Mouse (Mus musculus) midbrain, postnatal 0 days (tissue): Measurements from ENCODE around the gene Gm10283. TPM values are rescaled to one million over a fixed set of nuclear protein-coding genes. Genes with fewer than 3 reads are reported as not detected.
"Not testable (repeated sequence)": the region's sequence is repeated elsewhere in the genome, so short reads cannot be mapped to it uniquely, and the experiment has no call there.

ENCODE experiments used
- ATAC-seq: fragments of 200-750 bp; cut with Nextera tagmentation; 2 replicates; pipeline ENCODE4 v1.8.0; 2017; ENCODE audit warnings: moderate number of reproducible peaks, mild to moderate bottlenecking, moderate TSS enrichment, moderate library complexity; ENCODE audit not compliant: low FRiP score
- DNase-seq: peaks from one replicate; pipeline ENCODE4 v3.0.0-alpha.2; 2015; ENCODE audit warnings: low spot score
- H3K27ac ChIP-seq: fragments of 300-500 bp; sonication (generic); 2 replicates; pipeline ENCODE4 v1.5.1; 2014; ENCODE audit warnings: low read depth, mild to moderate bottlenecking, low read length, mixed read lengths
- H3K27me3 ChIP-seq: fragments of 300-500 bp; sonication (generic); 2 replicates; pipeline ENCODE4 v1.6.1; 2014; ENCODE audit warnings: low read length, control low read depth, mixed read lengths; ENCODE audit not compliant: insufficient read depth
- H3K36me3 ChIP-seq: fragments of 300-500 bp; sonication (generic); 2 replicates; pipeline ENCODE4 v1.6.1; 2014; ENCODE audit warnings: low read length, control low read depth, mixed read lengths; ENCODE audit not compliant: insufficient read depth
- H3K4me1 ChIP-seq: fragments of 300-500 bp; sonication (generic); 2 replicates; pipeline ENCODE4 v1.6.1; 2014; ENCODE audit warnings: mild to moderate bottlenecking, control low read depth, antibody characterized with exemption, low read length, mixed read lengths; ENCODE audit not compliant: insufficient read depth
- H3K4me2 ChIP-seq: fragments of 300-500 bp; sonication (generic); 2 replicates; pipeline ENCODE4 v1.6.1; 2014; ENCODE audit warnings: low read depth, mild to moderate bottlenecking, low read length, mixed read lengths; ENCODE audit not compliant: poor library complexity, severe bottlenecking
- H3K4me3 ChIP-seq: fragments of 300-500 bp; sonication (generic); 2 replicates; pipeline ENCODE4 v1.5.1; 2014; ENCODE audit warnings: low read depth, mild to moderate bottlenecking, low read length, moderate library complexity
- H3K9ac ChIP-seq: fragments of 300-500 bp; sonication (generic); replicated peaks from 2 replicates; pipeline ENCODE4 v1.6.1; 2014; ENCODE audit warnings: mild to moderate bottlenecking, low read length, moderate library complexity, mixed read lengths; ENCODE audit not compliant: poor library complexity, severe bottlenecking
- H3K9me3 ChIP-seq: fragments of 300-500 bp; sonication (generic); 2 replicates; pipeline ENCODE4 v1.6.1; 2016; ENCODE audit warnings: low read length, control low read depth
- CTCF ChIP-seq: IDR thresholded peaks from 2 replicates; pipeline ENCODE4 v1.5.1; 2016; ENCODE audit warnings: antibody characterized with exemption, mild to moderate bottlenecking
- WGBS: fragments of 180-500 bp; shearing (Covaris S2); extraction: QIAGEN DNeasy Blood & Tissue Kit; methylation state at CpG from one replicate; pipeline ENCODE4 v1.1.7; 2014; 5-methylcytosine and 5-hydroxymethylcytosine counted together
- polyA plus RNA-seq: library from polyadenylated mRNA; unstranded; fragments of >200 nt; fragmentation: Nextera tagmentation; extraction: Ambion mirVana; gene quantifications from 2 replicates; pipeline ENCODE4 v1.2.1, GENCODE M21; 2015
- total RNA-seq: library from RNA; depleted of rRNA; stranded (reverse); fragments of >200 nt; gene quantifications from 2 replicates; pipeline ENCODE4 v1.2.3, GENCODE M21; 2014; rRNA removed

Gm10283 gene
- total RNA-seq = not detected in 2 replicates
- not detected in 2 replicates for polyA plus RNA-seq

DNA sequence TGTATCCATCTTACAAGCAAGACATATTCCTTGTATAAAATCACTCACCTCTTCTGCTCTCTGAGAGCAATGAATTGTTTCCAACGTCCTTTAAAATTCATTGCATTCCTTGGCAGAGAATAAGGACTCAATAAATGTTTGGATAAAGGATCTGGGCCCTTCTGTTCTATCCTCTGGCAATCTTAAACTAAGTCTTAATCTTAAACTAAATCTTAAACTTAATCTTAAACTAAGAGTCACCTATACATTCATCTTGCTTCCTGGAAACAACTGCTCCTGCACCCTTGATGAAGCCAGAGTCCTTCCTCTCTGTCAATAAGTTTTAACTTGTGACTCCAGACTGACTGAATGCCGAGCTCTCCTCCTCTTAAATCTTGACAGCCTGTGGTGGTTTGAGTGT lies at the start of gene Gm10283:
Gene Gm10283 (minus strand): TSS at position 101 of the 400 bp plus-strand sequence.
- Histone ChIP-seq H3K4me1 (no peaks in the 10 kb centered on the region), H3K27me3 (no peaks in the 10 kb centered on the region), H3K9me3 (no peaks in the 10 kb centered on the region), H3K9ac (no peak within 1 kb of the TSS), H3K4me2 (no peak within 1 kb of the TSS), H3K27ac (no peak within 1 kb of the TSS), H3K36me3 (no peaks in the 10 kb centered on the region), H3K4me3 (no peak within 1 kb of the TSS)
- ATAC-seq (no peak), DNase-seq (no peak)
- TF ChIP-seq CTCF = no peak
- WGBS = 49% methylated on average over 2 of the region's 2 CpGs

DNA sequence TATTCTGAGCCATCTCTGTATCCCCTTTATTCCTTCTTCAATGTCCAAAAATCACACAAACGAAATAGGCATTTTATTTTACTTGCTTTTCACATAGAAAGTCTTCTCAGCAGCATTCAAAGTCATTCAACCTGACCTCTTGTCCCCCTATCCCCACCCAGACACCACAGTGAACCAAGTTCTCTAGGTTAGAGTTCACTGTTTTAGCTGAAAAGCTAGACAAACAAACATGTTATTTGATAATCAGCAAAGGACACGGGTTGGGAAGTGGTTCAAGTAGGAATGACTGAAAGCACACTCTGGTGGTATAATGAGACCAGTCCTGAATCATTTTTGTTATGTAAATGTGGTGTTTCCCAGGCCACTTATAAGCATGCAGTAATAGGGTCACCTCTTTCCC lies 31.9 kb upstream of the Gm10283 start:
- TF ChIP-seq CTCF = no peak
- Histone ChIP-seq H3K9ac (no peak overlapping the region), H3K4me1 (no peaks in the 10 kb centered on the region), H3K36me3 (no peaks in the 10 kb centered on the region), H3K27ac (no peak overlapping the region), H3K27me3 (no peaks in the 10 kb centered on the region), H3K4me3 (no peak overlapping the region), H3K4me2 (no peak overlapping the region), H3K9me3 (no peaks in the 10 kb centered on the region)
- ATAC-seq = no peak
- DNase-seq = no peak
- 44% methylated on average over 2 of the region's 2 CpGs for WGBS

DNA sequence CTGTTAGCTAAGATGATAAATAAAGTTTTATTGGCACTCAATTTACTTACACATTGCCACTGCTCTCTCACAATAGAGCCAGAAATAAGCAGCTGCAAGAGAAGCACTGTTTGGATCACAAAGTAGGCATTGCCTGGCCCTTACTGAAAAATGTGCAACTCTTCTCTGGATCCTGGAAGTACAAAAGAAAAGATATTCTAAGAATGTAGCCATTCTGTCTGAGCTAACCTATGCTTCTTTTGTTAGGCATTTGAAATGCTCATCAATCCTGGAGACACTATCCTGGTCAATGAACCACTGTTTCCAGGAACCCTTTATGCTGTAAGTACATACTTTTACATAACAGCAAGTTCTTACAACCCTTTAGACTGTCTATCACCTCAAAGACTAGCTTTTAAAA lies 15.3 kb upstream of the Gm10283 start:
- H3K9ac ChIP-seq = no peak overlapping the region
- DNase-seq = no peak
- H3K9me3 ChIP-seq = no peaks in the 10 kb centered on the region
- no peak for ATAC-seq
- H3K27me3 ChIP-seq = no peaks in the 10 kb centered on the region
- no peaks in the 10 kb centered on the region for H3K36me3 ChIP-seq
- H3K27ac ChIP-seq = no peak overlapping the region
- TF ChIP-seq CTCF = no peak
- H3K4me2 ChIP-seq = no peak overlapping the region
- no peak overlapping the region for H3K4me3 ChIP-seq
- no peaks in the 10 kb centered on the region for H3K4me1 ChIP-seq

DNA sequence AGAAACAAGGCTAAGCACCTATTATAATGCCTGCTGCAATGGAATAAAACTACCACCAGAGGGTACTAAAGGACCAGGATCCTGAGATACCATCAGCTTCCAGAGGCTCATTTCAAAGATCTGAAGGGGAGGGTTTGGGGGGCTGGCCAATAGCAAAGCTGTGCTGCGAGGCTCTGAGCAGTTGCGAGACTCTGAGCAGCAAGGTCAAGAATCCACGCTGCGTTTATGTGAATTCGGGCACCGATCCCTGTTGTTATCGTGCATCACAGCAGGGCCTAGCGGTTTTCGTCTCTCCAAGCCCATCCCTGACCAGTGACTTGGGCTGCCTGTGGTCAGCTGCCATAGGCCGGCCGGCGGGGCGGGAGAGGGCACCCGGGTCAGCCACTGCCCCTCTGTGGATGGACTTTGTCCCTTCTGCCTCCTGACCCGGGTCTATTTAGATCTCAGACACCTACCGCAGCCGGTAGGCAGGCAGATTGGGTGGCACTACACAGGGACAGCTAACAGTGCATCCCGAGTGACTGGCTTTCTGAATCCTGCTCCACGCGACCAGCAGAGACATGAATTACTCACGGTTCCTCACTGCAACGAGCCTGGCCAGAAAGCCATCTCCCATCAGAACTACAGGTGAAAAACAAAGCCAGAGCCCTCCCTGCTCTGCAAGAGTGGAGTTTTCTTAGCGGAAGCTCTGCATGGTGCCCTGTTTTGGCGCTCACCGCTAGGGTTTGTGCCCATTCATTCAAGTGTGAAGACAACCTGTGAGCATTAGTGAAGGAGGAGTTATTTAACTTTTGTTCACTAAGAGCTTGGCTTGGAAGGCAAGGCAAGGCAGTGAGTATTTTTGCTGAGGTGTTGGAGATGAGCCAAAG lies 2.9 kb upstream of the Gm10283 start, which contains the start of gene Aadat:
Gene Aadat (plus strand): TSS at position 280 of the 869 bp plus-strand sequence.
- DNase-seq (peak; percentile 94), ATAC-seq (peak; percentile 92)
- peak within 1 kb of the TSS; percentile 65 for H3K27ac ChIP-seq
- under 1% methylated on average over 25 of the region's 25 CpGs for WGBS
- no peaks in the 10 kb centered on the region for H3K27me3 ChIP-seq
- H3K36me3 ChIP-seq = no peaks in the 10 kb centered on the region
- H3K4me1 ChIP-seq = no peaks in the 10 kb centered on the region
- peak within 1 kb of the TSS; percentile 74 for H3K9ac ChIP-seq
- no peaks in the 10 kb centered on the region for H3K9me3 ChIP-seq
- peak; percentile 94 for TF ChIP-seq CTCF
- H3K4me3 ChIP-seq = peak within 1 kb of the TSS; percentile 58
- H3K4me2 ChIP-seq = peak within 1 kb of the TSS; percentile 90

DNA sequence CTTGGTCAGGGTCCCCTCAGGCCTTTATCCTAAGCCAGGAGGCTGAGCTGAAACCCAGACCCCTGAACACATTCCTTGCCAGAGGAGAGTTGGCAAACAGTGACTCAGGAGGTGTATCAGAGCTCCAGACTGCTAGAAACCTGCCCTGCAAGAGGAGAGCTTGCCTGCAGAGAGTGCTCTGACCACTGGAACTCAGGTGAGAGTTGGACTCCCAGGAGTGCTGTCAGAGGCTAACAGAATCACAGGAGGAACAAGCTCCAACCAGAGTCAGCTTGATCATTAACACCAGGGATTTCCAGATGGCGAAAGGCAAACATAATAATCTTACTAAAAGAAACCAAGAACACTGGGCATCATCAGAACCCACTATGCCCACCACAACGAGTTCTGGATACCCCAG lies 8.0 kb downstream of the Gm10283 start:
- ATAC-seq, H3K4me3 ChIP-seq, H3K9ac ChIP-seq, H3K36me3 ChIP-seq, H3K4me2 ChIP-seq, H3K27me3 ChIP-seq, H3K4me1 ChIP-seq, H3K27ac ChIP-seq, DNase-seq, H3K9me3 ChIP-seq: not testable (repeated sequence)
- WGBS = 82% methylated on average over 2 of the region's 2 CpGs

DNA sequence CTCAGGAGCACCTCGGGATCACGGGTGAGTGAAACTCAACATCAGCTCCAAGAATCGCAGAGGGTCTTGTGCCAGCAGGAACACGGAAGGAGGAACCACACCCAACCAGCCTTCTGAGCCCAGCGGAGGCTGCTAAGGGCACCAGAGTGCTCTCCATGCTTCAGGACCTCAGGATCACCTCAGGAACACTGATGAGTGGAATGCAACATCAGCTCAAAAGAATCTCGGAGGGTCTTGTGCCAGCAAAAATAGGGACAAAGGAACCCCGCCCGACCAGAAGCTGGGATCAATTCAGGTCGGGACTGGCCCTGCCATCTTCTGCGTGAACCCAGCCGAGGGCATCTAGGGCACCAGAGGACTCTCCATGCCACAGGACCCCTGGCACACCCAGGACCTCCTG lies 8.4 kb downstream of the Gm10283 start:
- H3K4me1 ChIP-seq = no peaks in the 10 kb centered on the region
- no peak overlapping the region for H3K4me2 ChIP-seq
- ATAC-seq = no peak
- no peak overlapping the region for H3K27ac ChIP-seq
- H3K27me3 ChIP-seq = no peaks in the 10 kb centered on the region
- H3K9ac ChIP-seq = no peak overlapping the region
- no peaks in the 10 kb centered on the region for H3K9me3 ChIP-seq
- DNase-seq = no peak
- H3K4me3 ChIP-seq = no peak overlapping the region
- no peaks in the 10 kb centered on the region for H3K36me3 ChIP-seq
- no peak for TF ChIP-seq CTCF
- 89% methylated on average over 11 of the region's 11 CpGs for WGBS
